Comparison of ENCODE assay signal across 1 mouse cellular context in the genomic region with DNA sequence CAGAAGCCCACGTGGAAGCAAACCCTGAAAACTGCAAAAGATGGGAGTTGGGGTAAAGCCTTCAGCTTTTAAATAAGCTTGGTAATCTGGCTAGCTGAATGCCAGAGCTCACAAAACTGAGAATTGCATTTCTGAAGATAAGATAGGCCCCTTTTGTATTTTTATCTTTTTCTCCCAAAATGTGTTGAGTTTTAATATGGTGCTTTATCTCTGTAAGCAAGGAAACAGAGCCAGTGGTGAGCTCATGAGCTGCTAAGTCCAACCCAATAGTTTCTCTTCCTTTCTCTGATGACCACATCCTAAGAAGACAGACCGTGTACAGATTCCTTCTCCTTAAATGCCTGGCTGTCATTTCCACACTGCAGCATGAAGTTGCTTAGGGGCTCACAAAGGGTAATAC.
TF ChIP-seq lines count a peak whose summit lies in the region.

No protein-coding gene starts in this region.

TF ChIP-seq in MEL, 35 proteins besides CTCF, POLR2A, EP300 and RAD21 (continued from another document):
- no peak for TF ChIP-seq MAZ (IDR thresholded peaks at IDR 0.05; ENCODE audit: low read depth, low read length)
- TF ChIP-seq ZNF384 (IDR thresholded peaks at IDR 0.05; ENCODE audit: low read depth, low read length), result no peak
- TF ChIP-seq ZMIZ1 (IDR thresholded peaks at IDR 0.05; ENCODE audit: low read depth, low read length), result no peak
- no peak for TF ChIP-seq NELFE (IDR thresholded peaks at IDR 0.05; ENCODE audit: low read depth, low read length)
- TF ChIP-seq MEF2A (IDR thresholded peaks at IDR 0.05; ENCODE audit: extremely low read depth, insufficient replicate concordance, low read depth, low read length, poor library complexity, severe bottlenecking), result no peak
- peak; percentile 95 for TF ChIP-seq TCF12 (IDR thresholded peaks at IDR 0.05; ENCODE audit: low read depth, low read length)
- TF ChIP-seq NRF1 (IDR thresholded peaks at IDR 0.05; ENCODE audit: insufficient read depth, low read depth, low read length, poor library complexity, severe bottlenecking), result no peak
- no peak for TF ChIP-seq CHD1 (IDR thresholded peaks at IDR 0.05; ENCODE audit: low read depth, low read length)
- TF ChIP-seq GATA1 (IDR thresholded peaks at IDR 0.05; ENCODE audit: low read depth, low read length), result peak; percentile 95
